Mouse (Mus musculus): ENCODE data around the gene Mrpl45. TPM values are rescaled to one million over a fixed set of nuclear protein-coding genes. Genes with fewer than 3 reads are reported as not detected.

Gene Mrpl45
- polyA plus RNA-seq, 1 experiment, result 48.5 TPM

GRCm38 (mm10) chr11:97331231-97332190 is 16.0 kb downstream of the Mrpl45 start:
- no peaks in the 10 kb centered on the region for H3K79me3 ChIP-seq (ENCODE audit: low read depth)
- no peak overlapping the region for H3ac ChIP-seq (ENCODE audit: control insufficient read depth, insufficient read length, low read depth)
- H3K27me3 ChIP-seq (ENCODE audit: control insufficient read depth, insufficient read depth, insufficient read length), result no peaks in the 10 kb centered on the region
- no peak for TF ChIP-seq CEBPB (IDR thresholded peaks at IDR 0.05; ENCODE audit: low read depth)
- no peak for TF ChIP-seq MYOG (IDR thresholded peaks at IDR 0.05; ENCODE audit: control insufficient read depth, extremely low read depth, insufficient read length)
- no peak for TF ChIP-seq MAX (IDR thresholded peaks at IDR 0.05)
- TF ChIP-seq FOSL1 (IDR thresholded peaks at IDR 0.05; ENCODE audit: insufficient read depth, low read length, poor library complexity, severe bottlenecking), result no peak
- TF ChIP-seq USF1 (IDR thresholded peaks at IDR 0.05; ENCODE audit: low read depth), result no peak
- no peak overlapping the region for H3K4me3 ChIP-seq (ENCODE audit: insufficient read depth, poor library complexity, severe bottlenecking)
- H3K79me2 ChIP-seq (ENCODE audit: control insufficient read depth, insufficient read depth), result no peaks in the 10 kb centered on the region
- peaks cover 19% of the 10 kb centered on the region for H3K36me3 ChIP-seq (ENCODE audit: control insufficient read depth, insufficient read depth)

- H3K4me3 ChIP-seq (ENCODE audit: insufficient read depth, poor library complexity, severe bottlenecking), result no peak overlapping the region
- no peaks in the 10 kb centered on the region for H3K79me2 ChIP-seq (ENCODE audit: control insufficient read depth, insufficient read depth)
- H3K79me3 ChIP-seq (ENCODE audit: low read depth), result no peaks in the 10 kb centered on the region
- no peak for TF ChIP-seq CEBPB (IDR thresholded peaks at IDR 0.05; ENCODE audit: low read depth)
- TF ChIP-seq MYOG (IDR thresholded peaks at IDR 0.05; ENCODE audit: control insufficient read depth, extremely low read depth, insufficient read length), result no peak
- no peak for TF ChIP-seq USF1 (IDR thresholded peaks at IDR 0.05; ENCODE audit: low read depth)
- no peak for TF ChIP-seq MYOD1 (IDR thresholded peaks at IDR 0.05; ENCODE audit: control insufficient read depth, insufficient read length, low read depth)
- no peak for TF ChIP-seq CTCF (IDR thresholded peaks at IDR 0.05; ENCODE audit: control insufficient read depth, insufficient read depth, insufficient read length)
- no peak for TF ChIP-seq FOSL1 (IDR thresholded peaks at IDR 0.05; ENCODE audit: insufficient read depth, low read length, poor library complexity, severe bottlenecking)
- no peak for TF ChIP-seq MAX (IDR thresholded peaks at IDR 0.05)
- H3ac ChIP-seq (ENCODE audit: control insufficient read depth, insufficient read length, low read depth), result no peak overlapping the region
- H3K27me3 ChIP-seq (ENCODE audit: control insufficient read depth, insufficient read depth, insufficient read length), result no peaks in the 10 kb centered on the region
- peaks cover 14% of the 10 kb centered on the region for H3K36me3 ChIP-seq (ENCODE audit: control insufficient read depth, insufficient read depth)
Measured at GRCm38 (mm10) chr11:97333044-97333443, 17.5 kb downstream of the Mrpl45 start.

- Histone ChIP-seq H3ac (ENCODE audit: control insufficient read depth, insufficient read length, low read depth) (no peak overlapping the region), H3K79me2 (ENCODE audit: control insufficient read depth, insufficient read depth) (no peaks in the 10 kb centered on the region), H3K27me3 (ENCODE audit: control insufficient read depth, insufficient read depth, insufficient read length) (no peaks in the 10 kb centered on the region), H3K79me3 (ENCODE audit: low read depth) (no peaks in the 10 kb centered on the region), H3K4me3 (ENCODE audit: insufficient read depth, poor library complexity, severe bottlenecking) (no peak overlapping the region), H3K36me3 (ENCODE audit: control insufficient read depth, insufficient read depth) (peaks cover 7% of the 10 kb centered on the region)
- no peak for TF ChIP-seq MYOG (IDR thresholded peaks at IDR 0.05; ENCODE audit: control insufficient read depth, extremely low read depth, insufficient read length)
- TF ChIP-seq MYOD1 (IDR thresholded peaks at IDR 0.05; ENCODE audit: control insufficient read depth, insufficient read length, low read depth), result no peak
- no peak for TF ChIP-seq USF1 (IDR thresholded peaks at IDR 0.05; ENCODE audit: low read depth)
- TF ChIP-seq FOSL1 (IDR thresholded peaks at IDR 0.05; ENCODE audit: insufficient read depth, low read length, poor library complexity, severe bottlenecking), result no peak
- TF ChIP-seq CEBPB (IDR thresholded peaks at IDR 0.05; ENCODE audit: low read depth), result no peak
- TF ChIP-seq CTCF (IDR thresholded peaks at IDR 0.05; ENCODE audit: control insufficient read depth, insufficient read depth, insufficient read length), result no peak
- TF ChIP-seq MAX (IDR thresholded peaks at IDR 0.05), result no peak
Measured at GRCm38 (mm10) chr11:97333896-97334295, 18.4 kb downstream of the Mrpl45 start.

- H3ac ChIP-seq (ENCODE audit: control insufficient read depth, insufficient read length, low read depth), result no peak overlapping the region
- H3K79me2 ChIP-seq (ENCODE audit: control insufficient read depth, insufficient read depth), result no peaks in the 10 kb centered on the region
- peaks cover 2% of the 10 kb centered on the region for H3K36me3 ChIP-seq (ENCODE audit: control insufficient read depth, insufficient read depth)
- no peak for TF ChIP-seq FOSL1 (IDR thresholded peaks at IDR 0.05; ENCODE audit: insufficient read depth, low read length, poor library complexity, severe bottlenecking)
- TF ChIP-seq CEBPB (IDR thresholded peaks at IDR 0.05; ENCODE audit: low read depth), result no peak
- no peak for TF ChIP-seq MYOD1 (IDR thresholded peaks at IDR 0.05; ENCODE audit: control insufficient read depth, insufficient read length, low read depth)
- TF ChIP-seq MAX (IDR thresholded peaks at IDR 0.05), result no peak
- TF ChIP-seq CTCF (IDR thresholded peaks at IDR 0.05; ENCODE audit: control insufficient read depth, insufficient read depth, insufficient read length), result no peak
- no peak for TF ChIP-seq MYOG (IDR thresholded peaks at IDR 0.05; ENCODE audit: control insufficient read depth, extremely low read depth, insufficient read length)
- TF ChIP-seq USF1 (IDR thresholded peaks at IDR 0.05; ENCODE audit: low read depth), result no peak
- no peaks in the 10 kb centered on the region for H3K79me3 ChIP-seq (ENCODE audit: low read depth)
- H3K27me3 ChIP-seq (ENCODE audit: control insufficient read depth, insufficient read depth, insufficient read length), result no peaks in the 10 kb centered on the region
- H3K4me3 ChIP-seq (ENCODE audit: insufficient read depth, poor library complexity, severe bottlenecking), result no peak overlapping the region
Measured at GRCm38 (mm10) chr11:97334400-97334799, 18.9 kb downstream of the Mrpl45 start.

- no peak for TF ChIP-seq CTCF (IDR thresholded peaks at IDR 0.05; ENCODE audit: control insufficient read depth, insufficient read depth, insufficient read length)
- TF ChIP-seq FOSL1 (IDR thresholded peaks at IDR 0.05; ENCODE audit: insufficient read depth, low read length, poor library complexity, severe bottlenecking), result no peak
- no peak for TF ChIP-seq MYOG (IDR thresholded peaks at IDR 0.05; ENCODE audit: control insufficient read depth, extremely low read depth, insufficient read length)
- TF ChIP-seq CEBPB (IDR thresholded peaks at IDR 0.05; ENCODE audit: low read depth), result no peak
- TF ChIP-seq USF1 (IDR thresholded peaks at IDR 0.05; ENCODE audit: low read depth), result no peak
- TF ChIP-seq MYOD1 (IDR thresholded peaks at IDR 0.05; ENCODE audit: control insufficient read depth, insufficient read length, low read depth), result no peak
- TF ChIP-seq MAX (IDR thresholded peaks at IDR 0.05), result no peak
- Histone ChIP-seq H3K36me3 (ENCODE audit: control insufficient read depth, insufficient read depth) (no peaks in the 10 kb centered on the region), H3K4me3 (ENCODE audit: insufficient read depth, poor library complexity, severe bottlenecking) (no peak overlapping the region), H3K79me2 (ENCODE audit: control insufficient read depth, insufficient read depth) (no peaks in the 10 kb centered on the region), H3ac (ENCODE audit: control insufficient read depth, insufficient read length, low read depth) (no peak overlapping the region), H3K27me3 (ENCODE audit: control insufficient read depth, insufficient read depth, insufficient read length) (no peaks in the 10 kb centered on the region), H3K79me3 (ENCODE audit: low read depth) (no peaks in the 10 kb centered on the region)
Measured at GRCm38 (mm10) chr11:97336238-97336637, 20.7 kb downstream of the Mrpl45 start.

Data from C2C12 (cell line).